Mouse (Mus musculus) bone marrow macrophage, adult 2 months (primary cell): ENCODE results near the gene Nlgn3.
"Not testable (repeated sequence)": the region's sequence is repeated elsewhere in the genome, so short reads cannot be mapped to it uniquely, and the experiment has no call there.

Experiments
- CTCF ChIP-seq: IDR thresholded peaks from 2 replicates; pipeline ENCODE4 v1.5.1; 2012; ENCODE audit warnings: low read depth, mild to moderate bottlenecking, low read length, moderate library complexity
- POLR2A ChIP-seq: IDR thresholded peaks from 2 replicates; pipeline ENCODE4 v1.6.1; 2012; ENCODE audit warnings: mild to moderate bottlenecking, low read depth, low read length, borderline replicate concordance

DNA sequence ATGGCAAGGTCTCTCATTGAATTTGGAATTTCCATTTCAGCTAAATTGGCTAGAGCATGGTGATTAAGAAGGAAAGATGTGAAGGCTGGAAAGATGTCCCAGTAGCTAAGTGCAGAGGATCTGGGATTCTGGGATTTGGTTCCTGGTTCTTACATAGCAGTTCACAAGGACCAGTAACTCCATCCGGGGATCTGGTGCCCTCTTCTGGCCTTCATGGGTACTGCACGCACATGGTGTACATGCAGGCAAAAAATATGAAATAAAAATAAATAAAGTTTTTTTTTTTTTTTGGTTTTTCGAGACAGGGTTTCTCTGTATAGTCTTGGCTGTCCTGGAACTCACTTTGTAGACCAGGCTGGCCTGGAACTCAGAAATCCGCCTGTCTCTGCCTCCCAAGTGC, 59.9 kb downstream of the Nlgn3 start:
- TF ChIP-seq CTCF, POLR2A: not testable (repeated sequence)
